Comparison of ENCODE assay signal across 9 mouse cellular contexts in genomic region chr8:71395071-71395470, GRCm38 (mm10). TPM values are rescaled to one million over a fixed set of nuclear protein-coding genes. Genes with fewer than 3 reads are reported as not detected.
DNase-seq lines count a peak whose midpoint lies in the region; ATAC-seq and TF ChIP-seq lines count a peak whose summit lies in the region.
"Had no signal": no experiment of that assay in that cellular context is flagged by ENCODE, and none has a peak within 500 bp of the region (broad histone marks: within the 10 kb centered on the region; RNA-seq: fewer than 3 reads in every experiment).

No protein-coding gene starts in this region.

- peak; percentile 4 to 9 for DNase-seq in cerebellum, postnatal 25 days
- DNase-seq in cerebellum, adult 11-12 months: no peak
- DNase-seq in lung, embryonic 14.5 days: no peak
- no peak for DNase-seq in lung, postnatal 10 days
- DNase-seq in heart, postnatal 36 days: peak; percentile 5 to 6
- no peak for DNase-seq in liver, adult 2 months (ENCODE audit: extremely low read depth, low read depth, low spot score)
- no peak for DNase-seq in layer of hippocampus, adult 11-12 months (ENCODE audit: low spot score)
- no peak for DNase-seq in right cerebral cortex, postnatal 36 days (ENCODE audit: low spot score in 2 of 2)

- peaks cover 11% of the 10 kb centered on the region for H3K36me3 ChIP-seq in lung, embryonic 14.5 days (ENCODE audit: insufficient read depth)
- peaks cover 2% of the 10 kb centered on the region; the same call in 1 of the 2 replicates for H3K36me3 ChIP-seq in liver, adult 2 months (ENCODE audit: control insufficient read depth, insufficient read depth, low read length)

- H3K79me2 ChIP-seq in liver, adult 2 months (ENCODE audit: control insufficient read depth, insufficient read depth, low read length): peaks cover 10% of the 10 kb centered on the region; the same call in 1 of the 2 replicates

- peaks cover 7% of the 10 kb centered on the region for H3K4me1 ChIP-seq in lung, embryonic 14.5 days (ENCODE audit: insufficient read depth)
- H3K4me1 ChIP-seq in liver, adult 2 months (ENCODE audit: control insufficient read depth, insufficient read depth, low read length): peaks cover 12% of the 10 kb centered on the region

- H3K9me3 ChIP-seq in lung, embryonic 14.5 days (ENCODE audit: low read depth, low read length): no peaks in the 10 kb centered on the region

- TF ChIP-seq CTCF in lung, embryonic 14.5 days (IDR thresholded peaks at IDR 0.05; ENCODE audit: low read depth): no peak
- no peak for TF ChIP-seq CTCF in liver, adult 2 months (IDR thresholded peaks at IDR 0.05; ENCODE audit: low read depth, low read length)

- WGBS in lung, embryonic 14.5 days: 76% methylated on average over 10 of the region's 10 CpGs
- 81% methylated on average over 10 of the region's 10 CpGs for WGBS in liver, adult 2 months

- intact Hi-C loops in heart, postnatal 36 days (cut with DNase I): no loop called here

- H3K4me2 ChIP-seq in lung, embryonic 14.5 days: peak overlapping the region; percentile 93

- peak overlapping the region; percentile 9; the same call in 1 of the 2 replicates for H3K9ac ChIP-seq in lung, embryonic 14.5 days
- peak overlapping the region; percentile 72 for H3K9ac ChIP-seq in liver, adult 2 months (ENCODE audit: low read depth, low read length)

- TF ChIP-seq POLR2A in liver, adult 2 months (IDR thresholded peaks at IDR 0.05; ENCODE audit: extremely low read depth, insufficient read depth, low read length): no peak

- ATAC-seq in lung, embryonic 14.5 days (ENCODE audit: insufficient read depth): no peak

- peak overlapping the region; percentile 18 for H3K4me3 ChIP-seq in lung, embryonic 14.5 days (ENCODE audit: low read depth, low read length)
- peak overlapping the region; percentile 69 for H3K4me3 ChIP-seq in liver, adult 2 months (ENCODE audit: insufficient read depth, low read depth, low read length)

- peak overlapping the region; percentile 54; the same call in 1 of the 2 replicates for H3K27ac ChIP-seq in lung, embryonic 14.5 days (ENCODE audit: low read depth)
- H3K27ac ChIP-seq in liver, adult 2 months (replicated peaks; ENCODE audit: insufficient read depth, low read depth, low read length): peak overlapping the region; percentile 84

- no peaks in the 10 kb centered on the region for H3K27me3 ChIP-seq in lung, embryonic 14.5 days (ENCODE audit: insufficient read depth, low read length)
- no peaks in the 10 kb centered on the region for H3K27me3 ChIP-seq in liver, adult 2 months (ENCODE audit: control insufficient read depth, insufficient read depth, low read length)

RNA-seq across cellular contexts. Expression of gene Ushbp1, which starts 0.5 kb away (rescaled TPM):
- 20.5 and 20.6 TPM in 2 replicates for polyA plus RNA-seq in lung, embryonic 14.5 days (2014; fragmentation: Nextera tagmentation; extraction: Ambion mirVana)
- 10 to 100 TPM; 28.0 to 30.4 TPM for total RNA-seq in heart, postnatal 36 days (2021)
- total RNA-seq in liver, adult 2 months (2014; rRNA removed): 7.9 and 9.7 TPM in 2 replicates
- 7.9 and 13.6 TPM in 2 replicates for polyA plus RNA-seq in liver, adult 2 months (2012; rRNA removed)
- total RNA-seq: common myeloid progenitor, adult 5-6 weeks had no signal

RNA-seq across cellular contexts. Expression of gene Babam1, which starts 1.6 kb away (rescaled TPM):
- 108 and 114 TPM in 2 replicates for polyA plus RNA-seq in lung, embryonic 14.5 days (2014; fragmentation: Nextera tagmentation; extraction: Ambion mirVana)
- 10 to 100 TPM; 61.2 to 67.1 TPM for total RNA-seq in heart, postnatal 36 days (2021)
- total RNA-seq in liver, adult 2 months (2014; rRNA removed): 42.7 and 44.8 TPM in 2 replicates
- polyA plus RNA-seq in liver, adult 2 months (2012; rRNA removed): 98.5 and 106 TPM in 2 replicates

RNA-seq across cellular contexts. Expression of gene Ankle1, which starts 10.7 kb away (rescaled TPM):
- 32.2 and 38.0 TPM in 2 replicates for polyA plus RNA-seq in lung, embryonic 14.5 days (2014; fragmentation: Nextera tagmentation; extraction: Ambion mirVana)
- total RNA-seq in heart, postnatal 36 days (2021): under 1 TPM; 0.19 to 0.39 TPM
- total RNA-seq in liver, adult 2 months (2014; rRNA removed): 0.09 and 0.34 TPM in 2 replicates
- 0.11 and 0.22 TPM in 2 replicates for polyA plus RNA-seq in liver, adult 2 months (2012; rRNA removed)

RNA-seq across cellular contexts. Expression of gene Nr2f6, which starts 13.3 kb away (rescaled TPM):
- polyA plus RNA-seq in lung, embryonic 14.5 days (2014; fragmentation: Nextera tagmentation; extraction: Ambion mirVana): 94.7 and 102 TPM in 2 replicates
- total RNA-seq in heart, postnatal 36 days (2021): 10 to 100 TPM; 47.6 to 53.6 TPM
- total RNA-seq in liver, adult 2 months (2014; rRNA removed): 73.9 and 117 TPM in 2 replicates
- 319 and 341 TPM in 2 replicates for polyA plus RNA-seq in liver, adult 2 months (2012; rRNA removed)

RNA-seq across cellular contexts. Expression of gene Ocel1, which starts 24.0 kb away (rescaled TPM):
- 4.0 and 5.0 TPM in 2 replicates for polyA plus RNA-seq in lung, embryonic 14.5 days (2014; fragmentation: Nextera tagmentation; extraction: Ambion mirVana)
- 10 to 100 TPM; 11.1 to 14.9 TPM for total RNA-seq in heart, postnatal 36 days (2021)
- 8.0 and 8.1 TPM in 2 replicates for total RNA-seq in liver, adult 2 months (2014; rRNA removed)
- 9.2 and 17.1 TPM in 2 replicates for polyA plus RNA-seq in liver, adult 2 months (2012; rRNA removed)

Comparison
In these comparisons a context has a peak if more than half of its experiments do, and no peak if none do; other contexts are left out.
1. DNase-seq: peak in cerebellum, postnatal 25 days (2 of 2) and heart, postnatal 36 days (2 of 2); none in cerebellum, adult 11-12 months (single experiment), lung, embryonic 14.5 days (single experiment), lung, postnatal 10 days (single experiment), liver, adult 2 months (single experiment), layer of hippocampus, adult 11-12 months (single experiment) and right cerebral cortex, postnatal 36 days (0 of 2).